Mouse (Mus musculus): Measurements from ENCODE around the gene Commd1.
A peak's percentile ranks its signal among the peaks of the same experiment; 100 is the strongest.

The Commd1 gene

GRCm38 (mm10) chr11:22885350-22885749, 96.8 kb downstream of the Commd1 start:
- DNase-seq (ENCODE audit: low spot score): no peak

DNA sequence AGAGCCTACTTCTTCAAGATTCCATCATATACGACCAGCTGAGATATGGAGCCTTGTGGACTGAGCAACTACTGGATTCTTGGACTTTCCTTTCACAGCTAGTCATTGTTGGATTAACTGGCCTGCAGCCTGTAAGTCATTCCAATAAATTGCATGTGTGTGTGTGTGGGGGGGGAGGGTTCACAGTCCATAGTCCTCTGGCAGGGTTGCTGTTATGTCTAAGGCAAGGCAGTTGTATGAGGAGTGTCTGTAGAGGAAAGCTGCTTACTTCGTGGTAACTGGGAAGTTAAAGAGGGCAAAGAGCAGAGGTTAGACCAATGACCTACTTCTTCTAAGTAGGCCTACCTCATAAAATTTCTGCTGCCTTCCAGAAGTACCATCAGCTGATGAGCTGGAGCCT, 98.5 kb downstream of the Commd1 start:
- DNase-seq (ENCODE audit: low spot score): no peak

DNA sequence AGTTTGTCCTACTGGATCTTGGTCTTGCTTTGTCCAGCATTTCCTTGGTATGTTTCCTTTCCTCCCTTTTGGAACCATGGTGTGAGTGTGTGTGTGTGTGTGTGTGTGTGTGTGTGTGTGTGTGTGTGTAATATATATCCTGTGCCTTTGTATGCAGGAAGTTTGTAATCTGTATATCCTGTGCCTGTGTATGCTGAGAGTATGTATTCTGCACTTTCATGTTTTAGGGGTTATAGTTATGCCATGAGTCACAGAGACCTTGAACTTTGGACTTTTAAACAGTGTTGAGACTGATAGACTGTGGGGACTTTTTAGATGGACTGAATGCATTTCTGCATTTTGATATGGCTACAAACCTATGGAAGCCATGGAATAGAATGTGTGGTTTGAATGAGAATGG, 99.3 kb downstream of the Commd1 start:
- no peak for DNase-seq (ENCODE audit: low spot score)

DNA sequence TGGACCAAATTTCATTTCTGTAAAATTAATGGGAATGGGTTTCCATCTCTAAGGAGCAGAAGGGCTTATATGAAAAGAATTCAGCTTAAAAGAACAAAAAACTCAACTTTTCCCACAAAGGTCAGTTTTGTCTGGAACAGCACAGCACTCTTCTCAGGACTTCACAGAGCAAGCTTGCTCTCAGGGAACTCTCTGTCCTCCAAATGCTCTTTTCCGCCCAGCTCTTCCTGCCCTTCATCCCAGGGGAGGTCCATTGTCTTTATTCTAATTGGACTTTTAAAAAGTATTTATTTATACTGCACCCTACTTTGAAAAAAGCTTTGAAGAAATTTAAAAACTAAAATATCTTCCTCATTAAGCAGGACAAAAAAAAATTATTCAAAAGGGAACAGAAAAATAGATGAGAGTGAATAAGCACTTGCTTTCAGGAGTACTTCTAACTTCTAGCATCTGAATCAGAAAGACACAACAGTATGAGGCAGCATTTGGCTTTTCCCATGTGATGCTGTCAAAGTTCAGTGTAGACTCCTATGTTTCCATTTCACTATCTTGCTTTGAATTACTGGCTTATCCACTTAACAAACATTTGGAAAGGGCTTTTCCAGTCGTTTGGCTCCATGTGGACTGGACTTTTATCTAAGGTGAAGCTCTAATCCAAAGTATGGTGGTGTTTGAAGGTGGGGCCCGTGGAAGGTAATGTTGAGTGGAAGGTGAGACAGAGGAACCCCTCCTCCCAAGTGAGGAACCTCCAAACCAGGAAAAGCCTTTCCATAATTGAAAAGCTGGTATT, 101.6 kb downstream of the Commd1 start:
- no peak for DNase-seq (ENCODE audit: low spot score)

GRCm38 (mm10) chr11:22879645-22880044, 102.5 kb downstream of the Commd1 start:
- no peak for DNase-seq (ENCODE audit: low spot score)

- DNase-seq (ENCODE audit: low spot score): no peak
Observed at GRCm38 (mm10) chr11:22876680-22877330, 105.4 kb downstream of the Commd1 start.

DNA sequence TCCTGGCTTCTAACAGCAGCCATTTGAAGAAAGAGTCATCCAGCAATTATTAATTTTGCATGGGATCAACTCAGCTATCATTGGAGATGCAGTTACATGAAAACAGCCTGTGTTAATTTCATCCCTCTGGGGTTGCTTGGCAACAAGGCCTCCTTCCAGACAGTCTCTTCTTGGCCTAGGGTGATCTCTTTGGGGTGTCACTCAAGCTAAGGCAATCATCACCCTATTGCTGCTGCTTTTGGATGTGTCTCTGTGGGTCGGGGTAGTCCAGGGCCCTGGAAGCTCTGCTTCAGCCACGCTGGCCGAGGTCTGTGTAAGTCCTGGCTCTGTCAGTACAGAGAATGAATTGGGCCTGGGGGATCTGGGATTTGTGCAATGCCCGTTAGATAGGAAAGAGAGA, 106.9 kb downstream of the Commd1 start:
- no peak for DNase-seq (ENCODE audit: low spot score)

- no peak for DNase-seq (ENCODE audit: low spot score)
Observed at GRCm38 (mm10) chr11:22874747-22875146, 107.4 kb downstream of the Commd1 start.

GRCm38 (mm10) chr11:22873383-22873782, 108.8 kb downstream of the Commd1 start:
- DNase-seq (ENCODE audit: low spot score): no peak

GRCm38 (mm10) chr11:22872307-22872680, 109.9 kb downstream of the Commd1 start:
- DNase-seq (ENCODE audit: low spot score): no peak

DNA sequence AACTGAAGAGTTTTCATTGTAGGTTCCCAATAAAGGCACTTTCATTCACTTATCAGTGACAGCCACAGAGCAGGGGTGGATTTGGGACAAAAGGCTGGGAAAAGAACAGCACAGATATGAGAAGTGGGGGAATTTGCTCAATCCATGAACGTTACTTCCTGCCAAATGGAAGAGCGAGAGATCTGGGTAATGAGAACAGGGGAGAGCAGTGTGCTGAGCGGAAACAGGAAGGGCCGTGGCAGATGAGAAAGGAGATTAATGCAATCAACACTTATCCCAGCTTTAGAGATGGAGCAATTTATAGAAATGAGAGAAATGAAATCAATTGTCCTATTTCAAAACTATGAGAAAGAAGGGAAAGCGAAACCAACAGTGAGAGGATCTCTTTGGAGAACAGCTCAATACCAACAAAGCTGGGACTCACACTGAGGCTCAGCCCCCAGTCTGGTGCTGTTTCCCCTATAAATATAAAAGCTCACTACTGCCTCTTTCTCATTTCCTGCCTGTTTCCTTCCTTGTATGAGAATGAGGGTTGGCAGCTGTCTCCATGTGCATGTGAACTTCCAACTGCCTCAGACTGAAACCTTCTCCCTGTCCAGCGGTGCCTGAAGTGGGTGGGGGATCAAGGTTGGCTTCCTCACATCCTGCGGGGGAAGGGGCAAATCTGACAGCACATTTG, 110.4 kb downstream of the Commd1 start:
- DNase-seq (ENCODE audit: low spot score): no peak

DNA sequence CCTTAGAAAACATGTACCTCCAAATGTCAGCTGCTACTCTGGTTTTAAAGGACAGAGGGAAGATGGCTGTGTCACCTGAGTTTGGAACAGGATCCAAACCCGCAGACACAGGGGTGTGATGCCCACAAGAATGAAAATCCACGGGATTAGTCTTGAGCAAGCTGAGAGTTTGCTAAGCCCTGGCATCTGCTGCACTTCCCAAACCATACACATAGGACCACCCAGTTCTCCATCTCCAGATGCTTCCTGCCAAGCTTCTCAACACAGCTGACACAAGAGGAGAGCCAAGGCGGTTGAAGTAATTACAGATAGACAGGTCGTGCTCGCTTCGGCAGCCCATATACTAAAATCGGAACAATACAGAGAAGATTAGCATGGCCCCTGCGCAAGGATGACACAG, 113.6 kb downstream of the Commd1 start:
- no peak for DNase-seq (ENCODE audit: low spot score)

- DNase-seq (ENCODE audit: low spot score): no peak
Observed at GRCm38 (mm10) chr11:22867691-22868090, 114.5 kb downstream of the Commd1 start.

DNA sequence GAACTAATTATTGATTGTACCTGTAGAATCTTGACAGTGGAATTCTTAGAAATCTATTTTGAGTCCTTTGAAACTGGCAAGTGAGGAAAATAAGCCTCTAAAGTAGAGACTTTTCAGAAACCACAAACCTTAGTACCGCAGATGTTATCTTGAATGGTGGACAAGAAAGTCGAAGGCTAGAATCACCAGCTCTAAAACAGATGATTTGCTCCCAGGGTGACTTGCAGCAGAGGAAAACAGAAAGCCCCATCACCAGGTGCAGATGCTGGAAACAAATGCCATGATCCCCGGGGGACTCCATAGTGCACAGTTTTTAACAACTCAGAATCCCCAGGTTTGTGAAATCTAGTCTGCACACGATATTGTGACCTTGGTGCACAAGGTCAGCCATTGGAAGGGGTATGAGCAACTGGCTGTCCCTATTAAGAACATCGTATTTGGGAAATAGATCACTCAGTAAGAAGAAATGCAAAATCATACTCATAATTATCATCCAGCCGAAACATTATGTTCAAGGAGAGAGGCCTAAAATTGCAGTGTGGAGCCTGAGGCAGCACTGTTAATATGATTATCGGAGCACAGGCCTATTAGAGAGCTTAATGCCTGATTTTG, 116.4 kb downstream of the Commd1 start:
- no peak for DNase-seq (ENCODE audit: low spot score)

DNA sequence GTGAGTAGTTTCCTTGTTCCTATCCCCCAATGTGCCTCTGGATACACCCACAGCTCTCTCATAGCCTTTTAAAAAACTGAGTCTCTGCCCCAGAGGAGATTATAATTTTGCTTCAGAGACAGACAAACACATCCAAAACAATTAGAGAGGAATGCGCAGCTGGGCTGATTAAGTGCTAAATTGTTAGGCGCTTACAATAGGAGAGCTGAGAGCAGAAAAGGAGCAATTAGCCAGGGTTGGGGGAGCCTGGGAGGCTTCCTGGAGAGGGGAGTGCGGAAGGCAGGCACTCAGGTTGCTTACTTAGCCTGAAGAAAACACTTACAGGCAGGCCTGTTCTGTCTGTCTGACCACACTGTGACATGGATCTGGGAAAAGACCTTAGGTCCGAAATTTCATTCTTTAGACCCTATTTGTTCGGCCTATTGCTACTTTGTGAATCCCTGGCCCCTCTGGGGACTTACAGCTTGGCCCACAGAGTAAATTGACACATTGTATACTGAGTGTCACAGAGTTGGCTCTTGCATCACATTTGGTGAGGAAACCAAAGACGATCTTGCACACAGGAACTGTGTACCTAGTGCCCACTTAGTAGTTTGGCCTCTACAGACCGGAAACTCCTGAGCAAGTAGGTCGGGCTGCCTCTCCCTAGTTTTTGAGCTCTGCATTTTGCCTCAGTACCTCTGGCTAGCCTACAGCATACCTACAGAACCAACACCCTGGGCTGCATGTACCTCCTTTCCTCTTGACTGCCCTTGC, 117.7 kb downstream of the Commd1 start:
- DNase-seq (ENCODE audit: low spot score): no peak

DNA sequence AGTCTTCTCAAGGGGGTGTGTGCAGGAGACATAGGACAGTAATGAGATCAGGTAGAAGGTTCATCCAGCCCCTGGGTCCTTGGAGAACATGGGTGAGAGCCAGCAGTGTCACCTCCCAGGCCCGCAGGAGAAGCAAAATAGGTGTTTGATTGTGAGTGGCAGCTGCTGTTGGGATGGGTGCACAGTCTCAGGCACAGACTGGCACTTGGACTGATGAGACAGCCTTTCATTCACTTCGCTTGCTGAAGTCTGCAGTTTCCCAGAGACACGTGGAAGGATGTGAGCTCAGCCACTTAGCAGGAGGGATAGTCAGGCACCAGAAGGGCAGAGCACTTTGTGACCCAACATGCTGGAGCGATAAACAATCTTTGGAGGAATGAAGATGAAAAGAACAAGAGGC, 118.6 kb downstream of the Commd1 start:
- DNase-seq (ENCODE audit: low spot score): no peak

- DNase-seq (ENCODE audit: low spot score): no peak
Observed at GRCm38 (mm10) chr11:22861315-22861714, 120.9 kb downstream of the Commd1 start.

DNA sequence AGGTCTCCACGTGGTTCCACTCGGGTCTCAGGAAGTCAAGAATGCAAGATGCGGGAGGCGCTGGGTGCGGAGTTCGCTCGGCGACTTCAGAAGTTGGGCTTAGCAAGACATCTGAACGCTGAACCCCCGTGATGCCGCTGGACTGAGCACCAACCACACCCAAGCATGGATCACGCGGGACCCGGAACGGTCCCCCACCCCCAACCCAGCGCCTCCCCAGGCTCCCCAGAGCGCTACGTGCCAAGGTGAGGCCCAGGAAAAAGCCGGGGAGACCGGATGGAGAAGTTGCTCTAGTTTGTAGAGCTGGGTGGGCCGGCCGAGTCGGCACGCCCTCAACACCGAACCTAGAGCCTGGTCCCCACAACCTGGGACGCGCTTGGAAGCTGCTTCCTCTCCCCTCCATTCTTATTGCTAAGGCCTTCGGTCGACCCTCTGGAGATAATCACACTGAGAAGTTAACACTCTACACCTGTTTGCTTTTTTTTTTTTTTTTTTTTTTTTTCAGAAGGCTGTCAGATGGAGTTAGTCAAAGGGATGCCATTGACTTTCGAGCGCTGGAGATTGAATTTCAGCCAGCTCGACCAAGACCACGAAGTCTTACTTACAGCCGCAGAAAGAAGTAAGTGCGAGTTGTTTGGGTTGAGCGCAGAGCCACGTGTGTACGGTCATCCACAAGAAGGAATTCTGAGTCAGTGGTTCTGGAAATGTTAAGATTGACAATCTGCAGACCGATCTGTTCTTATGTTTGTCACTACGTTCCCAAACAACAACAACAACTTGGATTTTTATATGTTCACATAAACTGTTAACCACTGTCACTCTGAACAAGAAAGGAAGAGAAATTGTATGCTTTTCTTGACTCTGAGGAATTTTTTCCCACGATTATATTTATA, 121.6 kb downstream of the Commd1 start, which contains the start of gene B3gnt2:
Gene B3gnt2 (minus strand): TSS at position 627 of the 893 bp plus-strand sequence.
- DNase-seq (ENCODE audit: low spot score): no peak

DNA sequence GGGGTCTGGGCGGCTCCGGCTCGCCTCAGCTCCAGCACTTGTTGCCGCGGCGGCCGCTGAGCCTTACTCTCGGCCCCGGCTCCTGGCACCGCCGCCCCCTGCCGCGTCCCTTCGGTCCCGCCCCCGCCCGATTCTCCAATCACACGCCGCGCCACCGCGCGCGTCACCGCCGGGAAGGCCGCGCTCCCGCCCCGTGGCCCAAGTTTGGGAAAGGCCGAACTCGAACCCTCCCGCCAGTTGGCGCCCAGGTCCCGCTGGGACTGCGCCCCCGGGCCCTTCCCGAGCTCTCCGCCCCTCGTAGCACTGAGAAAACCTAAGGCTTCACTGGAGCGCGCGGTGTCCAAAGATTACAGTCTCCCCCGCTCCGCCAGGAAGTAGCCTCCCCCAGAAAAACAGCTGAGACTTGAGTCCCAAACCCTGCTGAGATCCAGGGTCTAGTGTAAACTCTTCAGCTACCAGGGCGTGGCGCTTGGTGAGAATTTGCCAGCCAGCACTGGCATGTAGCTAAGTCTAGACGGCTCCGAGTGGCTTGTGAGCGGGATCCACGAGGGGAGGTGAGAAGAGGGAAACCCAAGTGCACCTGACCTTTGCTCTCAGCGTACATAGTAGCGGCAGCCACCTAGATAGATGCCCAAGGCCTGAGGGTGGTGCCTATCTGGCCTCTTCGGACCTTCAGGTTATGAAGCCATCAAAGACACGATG, 122.4 kb downstream of the Commd1 start:
- DNase-seq (ENCODE audit: low spot score): peak; percentile 77

DNA sequence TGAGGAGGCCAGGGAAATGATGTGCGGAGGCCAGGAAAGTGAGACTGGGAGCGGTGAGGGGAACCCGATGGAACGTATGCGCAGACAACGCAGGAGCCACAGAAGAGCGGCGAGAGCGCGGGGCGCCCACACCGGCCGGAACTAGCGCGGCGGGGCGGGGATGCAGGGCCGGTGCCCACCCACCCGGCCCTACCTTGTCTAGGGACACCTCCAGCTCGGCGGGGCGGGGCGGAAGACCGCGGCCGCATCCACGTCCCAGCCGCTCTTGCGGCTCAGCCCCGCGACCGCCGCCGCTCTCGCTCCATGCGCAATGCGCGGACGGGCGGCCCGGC, 122.9 kb downstream of the Commd1 start:
- DNase-seq (ENCODE audit: low spot score): peak; percentile 47

Data from spleen, adult 12 weeks (tissue).